Mouse (Mus musculus) lung, embryonic 16.5 days (tissue): ENCODE data around the gene Olfr177. TPM values are rescaled to one million over a fixed set of nuclear protein-coding genes. Genes with fewer than 3 reads are reported as not detected.

ENCODE experiments used
- ATAC-seq: fragments of 200-750 bp; cut with Nextera tagmentation; 2 replicates; pipeline ENCODE4 v1.8.0; 2017; ENCODE audit warnings: low read depth, mild to moderate bottlenecking, moderate library complexity
- H3K27ac ChIP-seq: fragments of 300-500 bp; sonication (generic); 2 replicates; pipeline ENCODE4 v1.5.1; 2014; ENCODE audit warnings: mild to moderate bottlenecking, control low read depth, low read length
- H3K27me3 ChIP-seq: fragments of 300-500 bp; sonication (generic); 2 replicates; pipeline ENCODE4 v1.6.1; 2014; ENCODE audit warnings: low read depth, low read length, mixed read lengths; ENCODE audit not compliant: control insufficient read depth, insufficient read depth
- H3K36me3 ChIP-seq: fragments of 300-500 bp; sonication (generic); 2 replicates; pipeline ENCODE4 v1.6.1; 2014; ENCODE audit warnings: low read length; ENCODE audit not compliant: control insufficient read depth, insufficient read depth
- H3K4me1 ChIP-seq: fragments of 300-500 bp; sonication (generic); replicated peaks from 2 replicates; pipeline ENCODE4 v1.6.1; 2014; ENCODE audit warnings: low read length, mixed read lengths; ENCODE audit not compliant: control insufficient read depth, insufficient read depth
- H3K4me2 ChIP-seq: fragments of 300-500 bp; sonication (generic); 2 replicates; pipeline ENCODE4 v1.6.1; 2014; ENCODE audit warnings: low read depth, low read length, control low read depth
- H3K4me3 ChIP-seq: fragments of 300-500 bp; sonication (generic); 2 replicates; pipeline ENCODE4 v1.5.1; 2014; ENCODE audit warnings: mild to moderate bottlenecking, low read length, control low read depth
- H3K9ac ChIP-seq: fragments of 300-500 bp; sonication (generic); 2 replicates; pipeline ENCODE4 v1.6.1; 2014; ENCODE audit warnings: low read length, control low read depth
- H3K9me3 ChIP-seq: fragments of 300-500 bp; sonication (generic); 2 replicates; pipeline ENCODE4 v1.6.1; 2016; ENCODE audit warnings: low read length; ENCODE audit not compliant: control insufficient read depth
- WGBS: fragments of 180-500 bp; shearing (Covaris S2); extraction: QIAGEN DNeasy Blood & Tissue Kit; methylation state at CpG from one replicate; pipeline ENCODE4 v1.1.7; 2014; 5-methylcytosine and 5-hydroxymethylcytosine counted together
- polyA plus RNA-seq: library from polyadenylated mRNA; unstranded; fragments of >200 nt; fragmentation: Nextera tagmentation; extraction: Ambion mirVana; gene quantifications from 2 replicates; pipeline ENCODE4 v1.2.1, GENCODE M21; 2015

Gene Olfr177
- not detected in 2 replicates for polyA plus RNA-seq

GRCm38 (mm10) chr16:58874668-58875067 is at the start of gene Olfr177:
Gene Olfr177 (minus strand): TSS chr16:58874768.
- H3K9ac ChIP-seq, result no peak within 1 kb of the TSS

GRCm38 (mm10) chr16:58891963-58892362 is 17.4 kb upstream of the Olfr177 start, which contains the start of gene Olfr178:
Gene Olfr178 (minus strand): TSS chr16:58892063.
- 76% methylated on average over 3 of the region's 3 CpGs for WGBS
- no peak within 1 kb of the TSS for H3K4me2 ChIP-seq
- no peak within 1 kb of the TSS for H3K27ac ChIP-seq
- no peaks in the 10 kb centered on the region for H3K9me3 ChIP-seq
- no peak within 1 kb of the TSS for H3K4me3 ChIP-seq
- no peak for ATAC-seq
- H3K4me1 ChIP-seq, result no peaks in the 10 kb centered on the region
- no peaks in the 10 kb centered on the region for H3K27me3 ChIP-seq
- H3K36me3 ChIP-seq, result no peaks in the 10 kb centered on the region
- H3K9ac ChIP-seq, result no peak within 1 kb of the TSS

More at GRCm38 (mm10) chr16:58874668-58875067, at the start of gene Olfr177:
- Histone ChIP-seq H3K9me3 (no peaks in the 10 kb centered on the region), H3K4me2 (no peak within 1 kb of the TSS), H3K27me3 (no peaks in the 10 kb centered on the region), H3K27ac (no peak within 1 kb of the TSS), H3K36me3 (no peaks in the 10 kb centered on the region), H3K4me1 (no peaks in the 10 kb centered on the region), H3K4me3 (no peak within 1 kb of the TSS)
- WGBS, result 29% methylated on average over 1 of the region's 1 CpGs
- ATAC-seq, result no peak

GRCm38 (mm10) chr16:58884416-58884815 is 9.8 kb upstream of the Olfr177 start:
- 95% methylated on average over 2 of the region's 2 CpGs for WGBS
- H3K27ac ChIP-seq, result no peak overlapping the region
- no peaks in the 10 kb centered on the region for H3K36me3 ChIP-seq
- H3K4me2 ChIP-seq, result no peak overlapping the region
- no peak for ATAC-seq
- H3K4me3 ChIP-seq, result no peak overlapping the region
- H3K27me3 ChIP-seq, result no peaks in the 10 kb centered on the region
- H3K9ac ChIP-seq, result no peak overlapping the region
- H3K4me1 ChIP-seq, result no peaks in the 10 kb centered on the region
- H3K9me3 ChIP-seq, result no peaks in the 10 kb centered on the region

- 55% methylated on average over 1 of the region's 1 CpGs for WGBS
- Histone ChIP-seq H3K4me3 (no peak overlapping the region), H3K36me3 (no peaks in the 10 kb centered on the region), H3K9ac (no peak overlapping the region), H3K4me2 (no peak overlapping the region), H3K9me3 (no peaks in the 10 kb centered on the region), H3K27ac (no peak overlapping the region), H3K4me1 (no peaks in the 10 kb centered on the region), H3K27me3 (no peaks in the 10 kb centered on the region)
- ATAC-seq, result no peak
Measured at GRCm38 (mm10) chr16:58861479-58861878, 13.1 kb downstream of the Olfr177 start.

- Histone ChIP-seq H3K4me2 (no peak overlapping the region), H3K36me3 (no peaks in the 10 kb centered on the region), H3K27ac (no peak overlapping the region), H3K4me3 (no peak overlapping the region), H3K9ac (no peak overlapping the region), H3K27me3 (no peaks in the 10 kb centered on the region), H3K9me3 (no peaks in the 10 kb centered on the region), H3K4me1 (no peaks in the 10 kb centered on the region)
- ATAC-seq, result no peak
- 84% methylated on average over 2 of the region's 2 CpGs for WGBS
Measured at GRCm38 (mm10) chr16:58860032-58860737, 14.4 kb downstream of the Olfr177 start.

- Histone ChIP-seq H3K36me3 (no peaks in the 10 kb centered on the region), H3K27me3 (no peaks in the 10 kb centered on the region), H3K4me2 (no peak within 1 kb of the TSS), H3K4me1 (no peaks in the 10 kb centered on the region), H3K4me3 (no peak within 1 kb of the TSS), H3K9ac (no peak within 1 kb of the TSS), H3K9me3 (no peaks in the 10 kb centered on the region), H3K27ac (no peak within 1 kb of the TSS)
- no peak for ATAC-seq
- 61% methylated on average over 1 of the region's 1 CpGs for WGBS
Measured at GRCm38 (mm10) chr16:58826732-58827319, 47.7 kb downstream of the Olfr177 start, which contains the start of gene Olfr175-ps1. Gene Olfr175-ps1 (minus strand): TSS chr16:58826782.

Other genes with a start within 250 kb of the Olfr177 start
- not detected in 2 replicates for gene E330017A01Rik, start 236.0 kb downstream of the Olfr177 start, polyA plus RNA-seq
- 19.7 and 25.3 TPM in 2 replicates for gene Cpox, start 204.5 kb downstream of the Olfr177 start, polyA plus RNA-seq
- 0.11 and 0.13 TPM in 2 replicates for gene Gpr15, start 155.7 kb downstream of the Olfr177 start, polyA plus RNA-seq
- 113 and 114 TPM in 2 replicates for gene Cldnd1, start 146.9 kb downstream of the Olfr177 start, polyA plus RNA-seq
- gene Olfr172, start 111.6 kb downstream of the Olfr177 start, polyA plus RNA-seq, result not detected in 2 replicates
- gene Olfr173, start 74.5 kb downstream of the Olfr177 start, polyA plus RNA-seq, result not detected in 2 replicates
- gene Olfr175-ps1, start 48.0 kb downstream of the Olfr177 start, polyA plus RNA-seq, result not detected in 2 replicates
- gene Olfr178, start 17.3 kb upstream of the Olfr177 start, polyA plus RNA-seq, result not detected in 2 replicates
- gene Olfr181, start 54.0 kb upstream of the Olfr177 start, polyA plus RNA-seq, result not detected in 2 replicates
- gene Olfr180, start 54.6 kb upstream of the Olfr177 start, polyA plus RNA-seq, result not detected in 2 replicates
- gene Olfr183, start 120.6 kb upstream of the Olfr177 start, polyA plus RNA-seq, result not detected in 2 replicates
- not detected in 2 replicates for gene Olfr186, start 155.5 kb upstream of the Olfr177 start, polyA plus RNA-seq
- not detected in 2 replicates for gene Olfr187, start 165.0 kb upstream of the Olfr177 start, polyA plus RNA-seq
- not detected in 2 replicates for gene Olfr190, start 203.2 kb upstream of the Olfr177 start, polyA plus RNA-seq
- not detected in 2 replicates for gene Olfr191, start 215.1 kb upstream of the Olfr177 start, polyA plus RNA-seq
- not detected in 2 replicates for gene Olfr193, start 237.1 kb upstream of the Olfr177 start, polyA plus RNA-seq
- gene Olfr194, start 246.3 kb upstream of the Olfr177 start, polyA plus RNA-seq, result not detected in 2 replicates